Mouse (Mus musculus) effector memory CD4-positive, alpha-beta T cell, adult 5 months (primary cell): ENCODE results near the gene Sox10. TPM values are rescaled to one million over a fixed set of nuclear protein-coding genes. Genes with fewer than 3 reads are reported as not detected.

ENCODE experiments used
- polyA plus RNA-seq: library from polyadenylated mRNA; unstranded; fragments of 100-300 nt; shearing (Covaris generic); gene quantifications from one replicate; pipeline ENCODE4 v1.2.1, GENCODE M21; 2017

Gene Sox10
- polyA plus RNA-seq: 0.17 TPM

GRCm38 (mm10) chr15:79165140-79165539 is at the start of gene Sox10:
Gene Sox10 (minus strand): TSS chr15:79165240.

GRCm38 (mm10) chr15:79140866-79141565 is 24.0 kb downstream of the Sox10 start, which contains the start of the genes Polr2f and 1700088E04Rik:
Gene Polr2f (plus strand): TSS chr15:79141009.
Gene 1700088E04Rik (minus strand): TSS chr15:79141253.

GRCm38 (mm10) chr15:79108421-79109320 is 56.4 kb downstream of the Sox10 start, which contains the start of gene Micall1:
Gene Micall1 (plus strand): TSS chr15:79108898.

Other genes starting within 250 kb of the Sox10 start
- 398 TPM for gene Lgals1, start 238.5 kb downstream of the Sox10 start, polyA plus RNA-seq
- gene Nol12, start 230.3 kb downstream of the Sox10 start, polyA plus RNA-seq: 25.1 TPM
- gene Triobp, start 217.5 kb downstream of the Sox10 start, polyA plus RNA-seq: 51.9 TPM
- 34.2 TPM for gene H1f0, start 136.8 kb downstream of the Sox10 start, polyA plus RNA-seq
- gene Galr3, start 123.4 kb downstream of the Sox10 start, polyA plus RNA-seq: not detected
- gene Ankrd54, start 102.3 kb downstream of the Sox10 start, polyA plus RNA-seq: 41.2 TPM
- gene Eif3l, start 90.1 kb downstream of the Sox10 start, polyA plus RNA-seq: 99.7 TPM
- gene Micall1, start 56.3 kb downstream of the Sox10 start, polyA plus RNA-seq: 30.7 TPM
- gene Polr2f, start 24.2 kb downstream of the Sox10 start, polyA plus RNA-seq: 82.3 TPM
- gene 1700088E04Rik, start 24.0 kb downstream of the Sox10 start, polyA plus RNA-seq: 0.99 TPM
- gene Pick1, start 63.9 kb upstream of the Sox10 start, polyA plus RNA-seq: 32.2 TPM
- not detected for gene Gm49486, start 64.2 kb upstream of the Sox10 start, polyA plus RNA-seq
- not detected for gene Slc16a8, start 89.5 kb upstream of the Sox10 start, polyA plus RNA-seq
- gene Baiap2l2, start 120.3 kb upstream of the Sox10 start, polyA plus RNA-seq: 1.4 TPM
- 15.6 TPM for gene Pla2g6, start 163.2 kb upstream of the Sox10 start, polyA plus RNA-seq
- 111 TPM for gene Maff, start 181.4 kb upstream of the Sox10 start, polyA plus RNA-seq
- gene Tmem184b, start 238.3 kb upstream of the Sox10 start, polyA plus RNA-seq: 41.1 TPM